Mouse (Mus musculus) liver, embryonic 14 days (tissue): Measurements from ENCODE around the gene Kantr. TPM values are rescaled to one million over a fixed set of nuclear protein-coding genes. Genes with fewer than 3 reads are reported as not detected.

Experiments used
- polyA plus RNA-seq: library from polyadenylated mRNA; depleted of rRNA; stranded (reverse); fragments of >200 nt; gene quantifications from 2 replicates; pipeline ENCODE4 v1.2.3, GENCODE M21; 2012; rRNA removed

Gene Kantr
- polyA plus RNA-seq: 2.3 and 2.5 TPM in 2 replicates

DNA sequence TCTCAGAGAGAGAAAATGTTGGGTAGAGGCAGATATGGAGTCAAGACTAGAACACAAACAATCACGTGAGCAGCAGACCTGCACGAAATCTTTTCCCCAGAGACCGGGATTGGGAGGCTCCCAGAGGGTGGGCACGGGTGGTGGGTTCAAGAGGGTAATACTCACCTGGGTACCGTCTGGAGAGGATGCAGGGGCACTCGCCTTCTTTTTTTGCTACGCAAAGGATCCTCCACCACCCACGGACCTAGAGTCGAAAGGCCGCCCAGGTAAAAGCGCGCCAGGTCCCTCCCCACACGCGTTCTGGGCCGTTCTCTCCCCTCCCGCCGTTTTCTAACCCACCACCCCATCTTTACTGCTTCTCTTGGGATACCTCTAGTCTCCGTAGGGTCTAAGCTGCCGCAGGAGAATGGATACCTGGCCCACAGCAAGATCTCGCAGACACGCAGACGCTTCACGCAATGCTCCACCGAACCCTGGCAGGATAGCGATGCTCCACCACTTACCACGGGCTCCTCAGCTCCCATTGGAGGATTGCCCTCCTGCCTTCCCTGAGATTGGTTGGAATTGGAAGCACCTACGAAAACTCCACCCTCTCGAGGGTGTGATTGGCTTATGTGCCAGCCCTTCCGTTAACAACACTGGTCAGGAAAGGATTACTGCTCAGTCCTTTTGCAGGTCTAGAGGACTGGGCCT is at the start of gene Kantr:
TSS of gene Kantr (minus strand) at position 500 of the 693 bp plus-strand sequence.

DNA sequence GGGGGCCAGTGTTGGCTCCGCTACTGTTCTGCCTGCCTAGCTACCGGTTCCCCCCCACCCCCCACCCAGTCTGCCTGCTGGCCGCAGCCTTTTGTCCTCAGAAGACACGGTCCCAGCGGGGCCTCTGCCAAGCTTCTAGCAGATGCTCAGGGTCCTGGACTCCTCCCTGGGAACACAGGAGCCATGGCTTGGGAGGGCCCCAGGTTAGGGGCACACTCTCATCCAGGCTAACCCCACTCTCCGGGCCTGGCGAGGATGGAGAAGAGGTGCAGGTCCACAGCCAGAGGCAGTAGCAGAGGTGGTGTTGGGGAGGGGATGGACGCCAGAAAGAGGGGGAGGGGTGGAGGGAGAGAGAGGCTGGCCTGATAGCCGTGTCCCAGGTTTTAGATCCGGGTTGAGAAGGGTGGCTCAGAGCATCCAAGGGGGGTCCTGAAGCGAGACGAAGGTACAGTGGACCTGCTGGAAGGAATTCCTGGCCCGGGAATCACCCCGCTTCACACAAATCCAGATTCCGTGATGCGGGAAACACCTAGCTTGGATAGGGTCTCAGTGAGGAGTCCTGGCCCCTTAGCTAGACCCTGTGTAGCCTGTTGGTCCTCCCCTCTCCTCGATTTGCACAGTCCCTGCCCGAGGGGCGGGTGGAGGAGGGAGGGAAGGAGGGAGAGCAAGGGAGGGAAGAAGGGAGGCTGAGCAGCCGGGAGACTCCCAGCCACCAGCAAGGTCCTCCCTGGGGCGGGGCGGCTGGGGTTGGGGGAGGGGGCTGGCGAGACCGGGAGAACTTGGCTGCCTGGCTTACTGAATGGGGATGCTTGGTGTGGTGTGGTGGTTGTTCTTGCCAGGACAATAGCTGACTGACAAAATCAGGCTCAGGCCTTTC is 41.3 kb upstream of the Kantr start, which contains the start of gene Gpr173:
TSS of gene Gpr173 (minus strand) at position 308 of the 877 bp plus-strand sequence.

DNA sequence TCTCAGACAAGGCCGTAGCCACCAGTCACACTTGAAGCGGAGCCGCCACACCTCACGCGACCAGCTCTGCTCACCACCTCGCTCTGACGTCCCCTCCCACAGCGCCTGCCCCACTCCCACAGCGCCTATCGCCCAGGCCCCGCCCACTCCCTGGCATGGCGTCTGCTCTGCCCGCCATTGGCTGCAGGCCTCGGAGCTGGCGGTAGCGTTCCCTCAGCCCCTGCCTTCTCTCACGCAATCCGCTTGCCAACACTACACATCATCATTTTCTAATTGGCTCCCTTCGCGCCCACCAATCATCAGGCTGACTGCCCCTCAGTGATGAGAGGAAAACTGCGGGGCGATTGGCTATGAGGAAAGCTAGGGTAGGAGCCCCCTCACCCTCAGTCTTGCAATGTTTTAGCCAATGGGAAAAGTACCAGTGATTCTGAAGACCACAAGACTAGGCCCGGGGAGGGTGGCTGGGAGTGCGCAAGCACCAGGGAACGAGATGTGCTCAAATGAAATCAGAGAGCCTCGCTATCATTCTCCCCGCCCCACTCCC is 15.1 kb upstream of the Kantr start, which contains the start of gene Tspyl2:
TSS of gene Tspyl2 (minus strand) at position 68 of the 544 bp plus-strand sequence.

Other genes starting within 250 kb of the Kantr start
- gene Iqsec2, start 183.2 kb downstream of the Kantr start, polyA plus RNA-seq: 0.95 and 1.4 TPM in 2 replicates
- 19.0 and 20.9 TPM in 2 replicates for gene Kdm5c, start 94.5 kb downstream of the Kantr start, polyA plus RNA-seq
- 11.7 and 12.6 TPM in 2 replicates for gene Tspyl2, start 14.9 kb upstream of the Kantr start, polyA plus RNA-seq
- 0.22 and 0.29 TPM in 2 replicates for gene Gpr173, start 41.2 kb upstream of the Kantr start, polyA plus RNA-seq
- gene Cldn34a, start 235.8 kb upstream of the Kantr start, polyA plus RNA-seq: not detected in 2 replicates